16 mouse cellular contexts compared by ENCODE assay signal in genomic region chr13:103643486-103643885, GRCm38 (mm10).
"Had no signal": no experiment of that assay in that cellular context is flagged by ENCODE, and none has a peak within 500 bp of the region (broad histone marks: within the 10 kb centered on the region; RNA-seq: fewer than 3 reads in every experiment).

No protein-coding gene starts in this region.

- H3K4me3 ChIP-seq: midbrain, embryonic 12.5 days; myocyte; neural tube, embryonic 13.5 days; neural tube, embryonic 15.5 days had no signal

- H3K36me3 ChIP-seq: midbrain, embryonic 12.5 days; neural tube, embryonic 13.5 days; neural tube, embryonic 15.5 days had no signal

- H3K27ac ChIP-seq: midbrain, embryonic 12.5 days; neural tube, embryonic 13.5 days; neural tube, embryonic 15.5 days had no signal

- DNase-seq: lung, adult 18-20 months; lung, embryonic 14.5 days; lung, postnatal 10 days; lung, postnatal 4 days; retina, postnatal 1 day; right cerebral cortex, adult 18-20 months; right cerebral cortex, postnatal 25 days; right cerebral cortex, postnatal 4 days; spleen, adult 18-20 months; thymus, adult 18-20 months; thymus, postnatal 14 days; thymus, postnatal 36 days had no signal

- H3K27me3 ChIP-seq: midbrain, embryonic 12.5 days; neural tube, embryonic 13.5 days; neural tube, embryonic 15.5 days had no signal

- H3K9me3 ChIP-seq: midbrain, embryonic 12.5 days; neural tube, embryonic 13.5 days; neural tube, embryonic 15.5 days had no signal

- H3K9ac ChIP-seq: lung, embryonic 14.5 days; midbrain, embryonic 12.5 days; neural tube, embryonic 13.5 days; neural tube, embryonic 15.5 days had no signal

- H3K4me2 ChIP-seq: lung, embryonic 14.5 days; midbrain, embryonic 12.5 days; neural tube, embryonic 13.5 days; neural tube, embryonic 15.5 days had no signal
